Mouse (Mus musculus) cerebellum, adult 2 months (tissue): ENCODE measurements around the gene Ppp1r14b. TPM values are rescaled to one million over a fixed set of nuclear protein-coding genes. Genes with fewer than 3 reads are reported as not detected.

ENCODE experiments used
- DNase-seq, 2 experiments: peaks; one replicate each; pipeline ENCODE4 v3.0.0; 2021
- H3K27ac ChIP-seq: fragments of 200-500 bp; 2 replicates; pipeline ENCODE4 v1.5.1; 2012; ENCODE audit warnings: low read length, control low read depth, inconsistent platforms; ENCODE audit not compliant: insufficient read depth
- H3K27me3 ChIP-seq: fragments of 200-500 bp; 2 replicates; pipeline ENCODE4 v1.6.1; 2012; ENCODE audit warnings: inconsistent platforms, mild to moderate bottlenecking, low read length, moderate library complexity; ENCODE audit not compliant: control insufficient read depth, insufficient read depth
- H3K4me1 ChIP-seq: fragments of 200-500 bp; 2 replicates; pipeline ENCODE4 v1.6.1; 2011; ENCODE audit warnings: low read length; ENCODE audit not compliant: control insufficient read depth, insufficient read depth
- H3K4me3 ChIP-seq: fragments of 200-500 bp; replicated peaks from 2 replicates; pipeline ENCODE3; 2011; ENCODE audit warnings: mild to moderate bottlenecking, low read depth, low read length, control low read depth; ENCODE audit not compliant: insufficient read depth
- CTCF ChIP-seq: fragments of 200-500 bp; IDR thresholded peaks from 2 replicates; pipeline ENCODE4 v1.5.1; 2011; ENCODE audit warnings: low read depth, mild to moderate bottlenecking, control low read depth, low read length, moderate library complexity, borderline replicate concordance; ENCODE audit not compliant: insufficient read depth
- POLR2A ChIP-seq: fragments of 200-500 bp; IDR thresholded peaks from 2 replicates; pipeline ENCODE4 v1.6.1; 2011; ENCODE audit warnings: low read length, control low read depth, borderline replicate concordance; ENCODE audit not compliant: insufficient read depth
- WGBS: fragments of 180-500 bp; shearing (Covaris S2); methylation state at CpG from one replicate; pipeline ENCODE4 v1.1.7; 2018; 5-methylcytosine and 5-hydroxymethylcytosine counted together
- polyA plus RNA-seq: library from polyadenylated mRNA; depleted of rRNA; stranded (reverse); fragments of >200 nt; gene quantifications from 2 replicates; pipeline ENCODE4 v1.2.3, GENCODE M21; 2012; rRNA removed

Ppp1r14b gene
- polyA plus RNA-seq, 1 experiment = 51.7 TPM

- Histone ChIP-seq H3K4me3 (no peak overlapping the region), H3K27ac (no peak overlapping the region), H3K27me3 (no peaks in the 10 kb centered on the region), H3K4me1 (no peaks in the 10 kb centered on the region)
- DNase-seq = no peak
- WGBS = 63% methylated on average over 20 of the region's 20 CpGs
- TF ChIP-seq CTCF (no peak), POLR2A (no peak)
Measured at GRCm38 (mm10) chr19:7014481-7015135, 39.8 kb downstream of the Ppp1r14b start.

DNA sequence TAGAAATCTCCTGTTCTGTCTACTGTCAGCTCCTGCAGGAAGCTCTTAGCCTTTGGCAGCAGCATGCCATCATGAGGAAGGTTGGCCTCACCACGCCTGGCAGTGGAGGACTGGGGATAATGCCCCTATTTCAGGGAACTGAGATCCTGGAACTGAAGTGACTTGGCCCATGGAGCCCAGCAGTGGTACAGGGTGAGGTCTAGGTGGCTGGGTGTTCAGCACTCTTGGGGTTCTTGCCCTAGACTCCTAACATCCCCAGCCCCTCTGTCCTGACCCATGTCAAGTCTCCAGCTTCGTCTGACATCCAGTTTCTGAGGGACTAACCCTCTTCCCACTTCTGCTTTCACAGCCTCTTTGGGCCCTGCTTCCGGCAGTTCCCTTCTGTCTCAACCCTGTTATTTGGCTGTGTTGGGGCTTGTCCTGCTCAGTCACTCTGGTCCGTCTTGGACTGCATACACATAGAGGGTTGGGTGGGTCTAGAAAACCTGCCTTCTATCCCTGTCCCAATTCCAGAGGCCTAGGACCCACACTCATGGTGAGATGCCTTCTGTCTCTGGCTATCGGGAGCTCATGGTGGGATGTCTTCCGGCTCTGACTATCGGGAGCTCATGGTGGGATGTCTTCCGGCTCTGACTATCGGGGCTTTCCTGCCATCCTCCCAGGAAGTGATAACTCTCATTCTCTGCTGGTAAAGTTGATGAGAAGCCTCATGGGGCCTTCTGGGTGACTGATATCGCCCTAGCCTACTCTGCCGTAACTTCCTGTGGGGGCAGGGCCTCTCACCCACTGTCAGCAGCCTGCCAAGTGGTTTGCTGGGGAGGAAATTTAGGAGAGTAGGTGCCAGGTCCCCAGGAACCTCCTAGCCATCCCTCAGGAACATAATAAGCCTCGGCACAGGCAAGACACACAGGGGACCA is 43.0 kb downstream of the Ppp1r14b start:
- H3K27ac ChIP-seq = no peak overlapping the region
- WGBS = 82% methylated on average over 12 of the region's 12 CpGs
- TF ChIP-seq CTCF (no peak), POLR2A (no peak)
- H3K4me3 ChIP-seq = no peak overlapping the region
- DNase-seq = no peak
- H3K27me3 ChIP-seq = no peaks in the 10 kb centered on the region
- no peaks in the 10 kb centered on the region for H3K4me1 ChIP-seq

GRCm38 (mm10) chr19:7018546-7018945 is 43.8 kb downstream of the Ppp1r14b start:
- TF ChIP-seq CTCF = no peak
- TF ChIP-seq POLR2A = no peak
- WGBS = 92% methylated on average over 11 of the region's 11 CpGs
- no peaks in the 10 kb centered on the region for H3K4me1 ChIP-seq

GRCm38 (mm10) chr19:7019191-7019590 is 44.4 kb downstream of the Ppp1r14b start, which contains the start of gene Fermt3:
Gene Fermt3 (minus strand): TSS chr19:7019469.
- TF ChIP-seq CTCF = no peak
- no peak for TF ChIP-seq POLR2A
- no peak within 1 kb of the TSS for H3K27ac ChIP-seq
- WGBS = 86% methylated on average over 5 of the region's 5 CpGs

More at GRCm38 (mm10) chr19:7018546-7018945, 43.8 kb downstream of the Ppp1r14b start:
- no peak overlapping the region for H3K4me3 ChIP-seq
- DNase-seq = no peak
- H3K27me3 ChIP-seq = no peaks in the 10 kb centered on the region
- no peak overlapping the region for H3K27ac ChIP-seq

DNA sequence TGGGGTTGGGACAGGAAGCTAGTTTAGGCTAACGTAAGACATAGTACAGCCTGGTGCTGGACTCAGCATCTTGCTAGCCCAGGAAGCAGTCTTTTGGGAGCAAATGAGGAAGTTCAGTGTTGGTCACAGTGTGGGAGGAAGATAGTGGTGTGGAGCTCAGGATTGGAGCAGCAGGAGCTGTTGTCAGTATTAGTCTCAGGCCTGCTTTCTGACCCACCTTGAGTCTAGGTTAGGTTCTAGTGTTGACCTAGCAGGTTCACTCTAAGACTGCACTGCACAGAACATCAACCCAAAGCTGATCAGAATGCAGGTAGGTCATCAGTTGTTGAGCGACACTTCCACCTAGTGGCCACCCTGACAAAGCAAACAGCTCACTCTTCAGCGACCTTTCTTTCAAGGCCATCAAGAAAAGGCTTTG is 45.5 kb downstream of the Ppp1r14b start:
- DNase-seq = peak; percentile 62 to 66
- no peak overlapping the region for H3K4me3 ChIP-seq
- TF ChIP-seq CTCF = peak; percentile 90
- no peak for TF ChIP-seq POLR2A
- WGBS = 39% methylated on average over 3 of the region's 3 CpGs
- no peak overlapping the region for H3K27ac ChIP-seq
- no peaks in the 10 kb centered on the region for H3K4me1 ChIP-seq
- H3K27me3 ChIP-seq = no peaks in the 10 kb centered on the region

More at GRCm38 (mm10) chr19:7019191-7019590, 44.4 kb downstream of the Ppp1r14b start, which contains the start of gene Fermt3:
- no peak for DNase-seq
- Histone ChIP-seq H3K4me3 (no peak within 1 kb of the TSS), H3K27me3 (no peaks in the 10 kb centered on the region), H3K4me1 (no peaks in the 10 kb centered on the region)

Other genes with a start within 250 kb of the Ppp1r14b start
- 26.3 and 28.7 TPM in 2 replicates for gene Rps6ka4, start 134.3 kb upstream of the Ppp1r14b start, polyA plus RNA-seq
- 1.7 and 2.1 TPM in 2 replicates for gene Ccdc88b, start 116.8 kb upstream of the Ppp1r14b start, polyA plus RNA-seq
- gene Trmt112, start 65.3 kb upstream of the Ppp1r14b start, polyA plus RNA-seq = 122 and 124 TPM in 2 replicates
- gene Prdx5, start 64.9 kb upstream of the Ppp1r14b start, polyA plus RNA-seq = 500 and 537 TPM in 2 replicates
- 95.3 and 103 TPM in 2 replicates for gene Esrra, start 53.2 kb upstream of the Ppp1r14b start, polyA plus RNA-seq
- gene Catsperz, start 49.6 kb upstream of the Ppp1r14b start, polyA plus RNA-seq = 2.8 and 3.2 TPM in 2 replicates
- 5.8 and 5.9 TPM in 2 replicates for gene Kcnk4, start 40.5 kb upstream of the Ppp1r14b start, polyA plus RNA-seq
- 71.6 and 73.8 TPM in 2 replicates for gene Bad, start 33.1 kb upstream of the Ppp1r14b start, polyA plus RNA-seq
- gene Gpr137, start 32.5 kb upstream of the Ppp1r14b start, polyA plus RNA-seq = 125 and 127 TPM in 2 replicates
- 53.2 and 57.6 TPM in 2 replicates for gene Plcb3, start 1.5 kb downstream of the Ppp1r14b start, polyA plus RNA-seq
- gene Fkbp2, start 5.5 kb downstream of the Ppp1r14b start, polyA plus RNA-seq = 214 and 257 TPM in 2 replicates
- 90.4 and 100.0 TPM in 2 replicates for gene Vegfb, start 12.7 kb downstream of the Ppp1r14b start, polyA plus RNA-seq
- 63.6 and 66.4 TPM in 2 replicates for gene Dnajc4, start 17.6 kb downstream of the Ppp1r14b start, polyA plus RNA-seq
- gene Nudt22, start 21.1 kb downstream of the Ppp1r14b start, polyA plus RNA-seq = 40.4 and 43.5 TPM in 2 replicates
- gene Trpt1, start 21.2 kb downstream of the Ppp1r14b start, polyA plus RNA-seq = 29.6 and 31.3 TPM in 2 replicates
- gene Fermt3, start 44.5 kb downstream of the Ppp1r14b start, polyA plus RNA-seq = 2.2 and 2.3 TPM in 2 replicates
- gene Stip1, start 65.0 kb downstream of the Ppp1r14b start, polyA plus RNA-seq = 215 and 217 TPM in 2 replicates
- gene Macrod1, start 81.8 kb downstream of the Ppp1r14b start, polyA plus RNA-seq = 30.8 and 33.8 TPM in 2 replicates
- gene Flrt1, start 130.8 kb downstream of the Ppp1r14b start, polyA plus RNA-seq = 5.4 and 6.2 TPM in 2 replicates
- gene Otub1, start 231.3 kb downstream of the Ppp1r14b start, polyA plus RNA-seq = 234 and 248 TPM in 2 replicates
- 1,171 and 1,228 TPM in 2 replicates for gene Cox8a, start 242.6 kb downstream of the Ppp1r14b start, polyA plus RNA-seq